Mouse (Mus musculus) forelimb bud, embryonic 11.5 days (tissue): Measurements from ENCODE around the gene Tagap1.
"Not testable (repeated sequence)": the region's sequence is repeated elsewhere in the genome, so short reads cannot be mapped to it uniquely, and the experiment has no call there.

Experiments used
- DNase-seq: peaks from one replicate; pipeline ENCODE4 v3.0.0-alpha.2; 2012; ENCODE audit warnings: low read depth, low spot score

Gene Tagap1

DNA sequence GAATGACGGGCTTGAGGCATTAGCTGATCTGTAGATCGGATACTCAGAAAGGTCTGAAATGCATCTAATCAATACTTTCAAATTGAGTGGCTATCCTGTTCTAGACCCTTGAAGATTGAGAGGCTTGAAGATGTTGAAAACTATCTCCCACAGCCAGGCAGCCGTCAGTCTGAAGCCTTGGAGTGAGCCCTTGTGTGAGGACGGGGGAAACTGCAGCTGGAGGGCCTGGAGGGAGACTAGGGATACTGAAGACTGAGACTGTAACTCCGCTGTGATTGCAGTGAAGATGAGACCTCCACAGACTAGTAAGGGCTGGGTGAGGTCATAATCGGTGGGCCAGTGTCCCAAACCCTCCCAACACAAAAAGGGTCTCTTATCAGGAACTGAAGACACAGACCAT, 1.4 kb upstream of the Tagap1 start:
- DNase-seq = not testable (repeated sequence)

DNA sequence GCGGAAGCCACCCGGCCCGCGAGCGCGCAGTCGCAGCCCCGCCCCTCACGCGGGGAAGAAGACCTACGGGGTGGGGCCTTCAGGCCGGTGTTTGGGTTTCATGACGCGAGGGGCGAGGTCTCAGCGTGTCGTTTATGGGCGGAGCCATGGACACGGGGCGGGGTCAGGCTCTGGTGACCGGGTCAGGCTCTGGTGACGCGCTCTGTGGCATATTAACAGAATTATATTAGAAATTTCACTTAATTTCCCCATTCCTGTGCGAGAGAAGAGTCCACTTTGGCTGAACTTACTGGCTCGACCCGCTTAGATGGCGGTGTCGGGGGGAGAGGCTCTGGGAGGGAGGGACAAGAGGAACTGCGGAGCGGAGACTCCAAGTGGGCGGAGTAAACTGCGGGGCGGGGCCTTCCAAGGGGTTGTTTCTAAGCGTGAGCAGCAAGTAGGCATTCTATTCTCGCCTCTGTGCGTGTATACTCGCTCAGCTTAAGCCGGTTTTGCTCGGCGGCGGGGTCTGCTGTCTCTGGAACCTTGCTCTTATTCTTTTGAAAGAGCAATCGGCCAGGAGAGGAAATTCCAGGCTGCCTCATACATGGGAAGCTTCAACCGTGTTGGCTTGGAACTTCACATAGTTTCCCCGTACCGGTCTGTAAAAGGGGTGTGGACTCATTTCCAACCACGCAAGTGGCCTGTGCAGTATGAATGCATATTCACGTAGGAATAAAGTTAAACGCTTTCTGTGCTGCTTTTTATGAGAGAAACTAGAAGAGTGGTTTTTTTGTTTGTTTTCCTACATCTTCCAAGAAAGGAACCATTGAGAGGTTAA, 435 bp upstream of the Tagap1 start:
- DNase-seq = not testable (repeated sequence)

DNA sequence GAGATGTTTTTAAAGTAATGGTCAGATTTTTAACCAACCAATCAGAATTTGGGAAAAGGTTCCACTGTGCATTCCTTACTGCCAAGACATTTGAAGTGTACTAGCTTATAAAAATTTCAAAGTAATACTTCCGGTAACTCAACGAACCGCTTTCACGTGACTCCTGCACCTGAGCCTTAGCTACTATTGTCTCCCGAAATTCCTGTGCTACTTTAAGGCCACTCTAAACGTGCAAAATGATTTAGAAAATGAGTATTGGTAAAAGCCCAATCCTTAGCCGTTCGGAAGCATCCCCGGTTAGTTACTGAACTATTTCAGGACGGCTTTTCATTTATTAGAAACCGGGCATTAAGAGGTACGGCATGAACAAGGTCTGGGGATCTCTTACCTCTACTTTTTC, 607 bp downstream of the Tagap1 start:
- DNase-seq = not testable (repeated sequence)

DNA sequence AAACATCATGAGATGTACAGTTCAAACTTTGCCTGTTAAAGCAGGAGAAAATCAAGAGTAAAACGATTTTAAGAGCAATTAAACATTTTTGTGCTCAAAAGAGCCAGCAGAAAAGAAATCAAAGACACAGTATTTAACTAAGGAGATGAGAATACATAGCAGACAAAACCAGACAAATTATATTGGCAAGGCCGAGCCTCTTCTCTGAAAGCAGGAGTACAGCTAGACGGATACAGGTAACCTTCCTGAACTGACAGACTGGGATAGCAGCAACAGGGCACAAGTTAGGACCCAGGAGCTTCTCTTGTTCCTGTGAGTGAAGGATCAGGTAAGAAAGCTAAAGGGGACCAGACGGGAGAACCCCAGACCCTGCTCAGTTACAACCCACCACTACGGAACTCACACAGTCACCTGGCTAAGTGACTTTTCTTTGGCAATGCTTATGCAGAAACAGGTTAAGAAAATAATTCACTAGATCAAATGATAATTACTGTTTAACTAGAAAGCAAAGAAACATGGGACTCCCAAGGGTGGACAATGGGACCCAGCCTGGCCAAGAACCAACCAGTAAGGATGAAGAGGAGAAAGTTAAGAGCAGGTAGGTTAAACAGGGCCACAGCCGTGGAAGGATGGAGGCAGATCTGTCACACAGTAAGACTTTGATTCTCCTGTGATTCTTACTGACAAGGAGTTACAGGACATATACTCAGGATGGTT, 1.3 kb downstream of the Tagap1 start:
- not testable (repeated sequence) for DNase-seq

DNA sequence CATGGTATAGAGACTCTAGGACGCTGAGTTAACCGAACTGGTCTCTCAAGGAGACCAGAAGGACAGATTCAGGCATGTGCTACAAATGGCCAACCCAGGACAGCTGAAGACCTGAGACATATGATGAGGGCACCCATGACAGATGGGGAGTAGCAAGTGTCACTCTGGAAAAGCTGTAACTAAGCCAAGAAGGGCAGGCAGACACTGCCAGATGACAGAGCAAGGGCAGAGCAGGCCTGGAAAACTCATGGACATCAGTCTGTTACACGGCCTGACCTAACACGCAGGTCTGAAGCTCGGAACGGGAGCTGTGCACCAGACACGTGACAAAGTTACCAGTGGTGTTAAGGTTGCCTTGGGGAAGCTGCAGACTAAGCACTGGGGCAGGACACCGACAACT, 2.1 kb downstream of the Tagap1 start:
- not testable (repeated sequence) for DNase-seq

DNA sequence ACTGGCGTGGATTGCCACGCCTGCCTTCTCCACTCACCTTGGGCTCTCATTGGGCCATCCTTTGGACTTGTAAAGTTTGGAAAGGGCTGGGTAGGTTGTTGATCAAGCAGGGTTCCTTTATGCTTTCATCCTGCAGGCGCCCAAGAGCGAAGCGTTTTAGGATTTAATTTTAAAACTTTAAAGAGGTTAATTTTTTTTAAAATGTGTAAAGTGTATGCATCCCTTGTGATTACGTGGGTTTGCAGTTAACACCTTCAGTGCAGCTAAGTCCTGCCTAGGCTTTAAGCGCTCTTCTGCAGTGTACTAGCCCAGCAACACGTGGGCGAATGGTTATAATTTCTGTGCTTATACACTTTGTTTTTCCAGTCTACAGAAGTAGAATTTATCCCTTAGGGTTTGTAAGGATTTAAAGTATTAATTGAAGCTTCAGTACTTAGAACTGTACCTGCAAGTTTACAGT, 12.2 kb downstream of the Tagap1 start:
- peak; percentile 17 for DNase-seq

DNA sequence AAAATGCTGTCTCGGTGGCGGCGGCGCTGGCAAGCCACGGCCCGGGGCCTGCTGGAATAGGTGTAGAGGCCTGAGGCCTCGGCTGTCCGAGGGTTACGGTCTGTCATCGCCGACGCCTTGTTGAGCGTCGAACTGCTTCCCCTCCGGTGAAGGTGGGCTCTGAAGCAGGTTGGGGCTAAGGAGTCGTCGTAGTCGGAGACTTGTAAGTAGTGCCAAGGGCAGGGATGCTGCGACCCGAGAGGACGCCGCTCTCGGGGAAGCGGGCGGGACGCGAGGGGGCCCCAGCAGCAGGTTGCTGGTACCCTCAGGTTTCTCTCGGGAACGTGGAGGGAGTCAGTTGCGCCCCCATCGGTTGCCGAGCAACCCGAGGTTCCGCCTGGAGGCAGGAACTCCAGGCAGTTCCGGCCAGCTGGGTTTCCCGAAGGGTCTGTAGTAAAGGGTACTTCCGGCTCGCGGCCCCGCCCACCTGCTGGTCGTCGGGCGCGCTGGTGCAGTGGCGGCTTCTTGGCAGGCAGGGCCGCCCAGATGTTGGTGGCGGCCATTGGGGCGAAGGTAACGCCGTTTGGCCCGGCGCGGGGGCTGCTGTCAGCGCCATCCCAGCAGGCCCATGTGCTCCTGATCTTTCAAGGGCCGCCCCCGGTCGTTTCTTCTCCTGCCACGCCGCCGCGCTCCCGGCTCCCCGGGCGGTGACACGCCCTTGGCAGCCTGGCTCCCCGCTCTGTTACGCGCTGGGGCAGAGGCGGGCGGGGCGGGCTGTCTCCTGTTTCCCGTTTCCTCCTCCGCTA, 12.8 kb downstream of the Tagap1 start, which contains the start of gene Rsph3b:
Gene Rsph3b, minus strand, starts transcription at position 699 of the 785 bp plus-strand sequence.
- DNase-seq = peak; percentile 78

DNA sequence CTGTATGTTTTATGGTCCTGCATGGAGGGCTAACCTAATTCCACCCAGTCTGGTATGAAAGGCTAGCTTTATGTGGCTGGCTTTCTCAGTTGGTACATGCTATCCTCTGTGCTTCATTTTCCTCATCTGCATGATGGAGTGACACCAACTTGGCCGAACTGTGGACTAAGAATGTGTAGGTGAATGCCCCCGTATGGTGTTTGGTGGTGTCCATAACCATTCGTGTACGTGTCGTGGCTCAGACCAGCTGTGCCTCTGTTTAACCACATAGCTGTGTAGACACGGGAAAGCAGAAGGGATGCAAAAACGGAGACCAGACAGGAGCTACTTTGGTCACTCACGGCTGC, 13.3 kb downstream of the Tagap1 start:
- not testable (repeated sequence) for DNase-seq

DNA sequence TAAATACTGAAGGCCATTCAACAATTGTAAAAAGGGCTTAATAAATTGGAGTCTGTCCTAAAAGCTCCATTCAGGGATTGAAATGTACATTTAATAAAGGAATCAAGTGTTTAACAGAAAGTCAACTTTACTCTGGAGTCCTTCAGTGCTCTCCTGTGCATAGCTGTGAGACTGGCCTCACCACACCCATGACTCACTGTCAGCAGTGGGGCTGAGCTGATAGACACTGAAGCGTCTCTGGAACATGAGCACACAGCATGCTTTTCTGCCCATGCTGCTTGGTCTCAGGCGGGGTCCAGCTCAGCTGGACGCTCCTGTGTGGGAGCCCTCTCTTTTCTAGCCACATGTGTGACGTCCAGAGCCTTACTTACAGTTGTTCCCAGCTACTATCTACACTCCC, 18.4 kb downstream of the Tagap1 start:
- DNase-seq = not testable (repeated sequence)

DNA sequence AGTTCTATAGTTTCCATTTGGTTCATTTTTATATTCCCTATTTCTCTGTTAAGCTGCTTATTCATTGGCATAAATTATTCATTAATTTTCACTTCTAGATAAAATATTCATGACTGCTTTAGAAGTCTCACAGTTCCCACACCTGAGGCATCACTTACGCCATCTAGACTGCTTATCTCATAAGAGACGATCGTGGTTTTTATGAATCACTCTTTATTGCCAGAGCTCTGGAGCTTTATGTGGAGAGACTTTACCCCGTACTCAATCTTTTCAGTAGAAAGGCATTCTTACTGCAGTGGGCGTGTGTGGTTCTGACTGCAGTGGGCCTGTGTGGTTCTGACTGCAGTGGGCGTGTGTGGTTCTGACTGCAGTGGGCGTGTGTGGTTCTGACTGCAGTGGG, 29.3 kb downstream of the Tagap1 start:
- DNase-seq = not testable (repeated sequence)

DNA sequence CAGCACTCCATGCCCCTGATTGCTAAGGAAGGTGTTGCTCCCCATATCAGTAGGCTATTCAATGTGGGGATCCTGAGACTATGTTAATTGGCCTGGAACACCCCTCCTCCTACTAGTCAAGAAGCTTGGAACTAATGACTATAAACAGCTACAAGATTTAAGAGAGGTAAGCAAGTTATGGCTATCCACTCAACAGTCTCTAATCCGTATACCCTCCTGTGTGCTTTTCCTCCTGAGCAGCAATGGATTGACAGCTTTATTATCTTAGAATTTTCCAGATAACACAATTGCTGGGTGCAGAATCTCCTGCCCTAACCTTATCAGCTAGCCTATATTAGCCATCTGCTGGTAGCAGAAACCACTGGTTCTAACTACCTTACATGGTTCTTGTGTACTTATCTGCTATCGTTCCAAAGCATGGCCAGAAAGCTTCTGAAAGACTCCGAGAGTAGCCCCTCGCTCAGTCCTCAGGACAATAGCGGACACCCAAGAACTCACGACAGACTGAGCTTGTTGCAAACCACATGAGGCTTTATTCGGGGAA, 40.5 kb downstream of the Tagap1 start:
- DNase-seq = not testable (repeated sequence)

DNA sequence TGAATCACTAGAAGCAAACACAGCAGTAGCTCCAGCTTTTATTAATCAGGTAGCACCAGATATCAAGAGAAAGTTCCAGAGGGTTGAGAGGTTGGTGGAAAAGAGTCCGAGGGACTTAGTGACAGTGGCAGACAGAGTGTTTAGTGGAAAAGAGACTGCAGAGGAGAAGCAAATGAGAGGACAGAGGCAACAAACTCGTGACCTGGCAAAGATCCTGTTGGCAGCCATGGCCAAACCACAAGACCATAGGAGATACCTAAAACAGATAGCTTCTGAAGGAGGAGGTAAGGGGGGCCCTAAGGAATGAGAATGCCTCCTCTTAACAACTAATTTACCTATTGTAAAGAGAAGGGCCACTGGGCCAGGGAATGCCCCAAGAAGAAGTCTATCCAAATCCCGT, 41.6 kb downstream of the Tagap1 start:
- not testable (repeated sequence) for DNase-seq

DNA sequence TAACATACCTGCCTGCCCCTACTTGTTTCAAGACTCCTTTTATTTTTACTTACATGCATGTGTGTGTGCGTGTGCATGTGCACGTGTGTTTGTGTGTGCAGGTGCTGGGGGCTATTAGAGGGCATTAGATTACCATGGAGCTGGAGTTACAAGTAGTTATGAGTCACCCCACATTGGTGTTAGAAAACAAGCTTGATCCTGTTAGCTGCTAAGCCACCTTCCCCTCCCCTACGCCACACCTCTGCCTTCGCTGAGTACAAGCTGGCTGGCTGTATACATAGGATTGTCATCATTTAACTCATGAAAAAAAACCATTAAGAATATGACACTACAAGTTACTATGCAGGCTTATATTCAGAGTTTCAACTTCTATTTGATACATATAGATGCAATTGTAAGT, 45.7 kb downstream of the Tagap1 start:
- not testable (repeated sequence) for DNase-seq

DNA sequence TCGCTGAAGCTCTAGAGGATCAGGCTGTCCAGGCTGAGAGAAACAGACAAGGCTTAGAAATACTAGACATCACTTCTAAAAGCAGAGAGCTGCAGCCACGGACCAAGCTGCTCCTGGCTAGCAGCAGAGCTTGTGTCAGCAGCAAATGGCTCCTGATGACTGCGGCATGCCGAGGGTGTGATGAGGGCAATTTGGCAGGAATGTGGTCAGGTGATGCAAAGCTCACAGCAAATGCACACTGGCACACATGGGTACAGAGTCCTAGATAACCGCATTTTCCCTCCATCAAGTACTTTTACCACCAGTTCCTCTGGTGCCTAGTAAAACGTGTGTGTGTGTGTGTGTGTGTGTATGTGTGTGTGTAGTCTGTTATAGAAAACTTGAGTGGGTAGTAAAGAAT, 46.9 kb downstream of the Tagap1 start:
- not testable (repeated sequence) for DNase-seq
